Mouse (Mus musculus): Measurements from ENCODE around the gene Capn9.

DNA sequence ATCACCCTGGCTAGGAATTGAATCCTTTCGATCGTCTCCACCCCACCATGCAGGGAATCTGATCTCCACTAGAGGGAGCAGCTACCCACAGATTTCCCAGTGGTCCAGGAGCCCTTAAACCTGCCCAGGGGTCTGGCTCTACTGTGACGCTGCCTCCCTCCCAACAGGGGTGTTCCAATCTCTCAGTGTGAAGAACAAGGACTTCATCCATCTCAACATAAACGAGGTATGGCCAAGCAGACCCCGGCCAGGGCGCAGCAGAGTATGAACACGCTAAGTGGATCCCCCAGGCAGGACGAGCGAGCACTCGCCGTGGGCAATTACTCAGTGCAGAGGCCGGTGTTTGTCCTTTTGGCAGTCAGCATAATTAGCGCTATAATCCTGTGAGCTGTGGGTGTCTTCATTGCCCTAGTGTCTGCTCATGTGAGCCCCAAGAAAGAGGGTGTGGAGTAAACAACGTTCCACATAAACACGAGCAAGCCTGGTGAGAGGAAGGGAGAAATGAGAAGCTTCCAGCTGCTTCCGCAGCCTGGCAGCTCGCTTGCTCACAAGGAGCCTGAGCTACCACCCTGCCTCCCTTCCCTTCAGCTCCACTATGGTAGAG, 41.5 kb downstream of the Capn9 start:
- TF ChIP-seq CTCF (IDR thresholded peaks at IDR 0.05; ENCODE audit: extremely low read depth, insufficient read depth, insufficient read length, insufficient replicate concordance): peak; percentile 80; the same call in 1 of the 2 replicates
- no peak for TF ChIP-seq POLR2A (IDR thresholded peaks at IDR 0.05; ENCODE audit: low read depth, low read length)

All from spleen, adult 2 months (tissue).